Mouse (Mus musculus) midbrain, embryonic 16.5 days (tissue): ENCODE measurements around the gene Spem1. TPM values are rescaled to one million over a fixed set of nuclear protein-coding genes. Genes with fewer than 3 reads are reported as not detected.

Source experiments
- ATAC-seq: fragments of 200-750 bp; cut with Nextera tagmentation; 2 replicates; pipeline ENCODE4 v1.8.0; 2017; ENCODE audit warnings: moderate TSS enrichment
- H3K27ac ChIP-seq: fragments of 300-500 bp; sonication (generic); 2 replicates; pipeline ENCODE4 v1.5.1; 2014; ENCODE audit warnings: mild to moderate bottlenecking, low read length, mixed read lengths
- H3K27me3 ChIP-seq: fragments of 300-500 bp; sonication (generic); 2 replicates; pipeline ENCODE4 v1.6.1; 2014; ENCODE audit warnings: low read depth, low read length, mixed read lengths; ENCODE audit not compliant: control insufficient read depth, insufficient read depth
- H3K36me3 ChIP-seq: fragments of 300-500 bp; sonication (generic); 2 replicates; pipeline ENCODE4 v1.6.1; 2014; ENCODE audit warnings: mild to moderate bottlenecking, low read length, moderate library complexity, mixed read lengths; ENCODE audit not compliant: control insufficient read depth, insufficient read depth
- H3K4me1 ChIP-seq: fragments of 300-500 bp; sonication (generic); 2 replicates; pipeline ENCODE4 v1.6.1; 2014; ENCODE audit warnings: mild to moderate bottlenecking, low read length, mixed read lengths; ENCODE audit not compliant: control insufficient read depth, insufficient read depth
- H3K4me2 ChIP-seq: fragments of 300-500 bp; sonication (generic); 2 replicates; pipeline ENCODE4 v1.6.1; 2014; ENCODE audit warnings: mild to moderate bottlenecking, low read length, mixed read lengths
- H3K4me3 ChIP-seq: fragments of 300-500 bp; sonication (generic); 2 replicates; pipeline ENCODE4 v1.5.1; 2014; ENCODE audit warnings: low read depth, mild to moderate bottlenecking, low read length, moderate library complexity, mixed read lengths
- H3K9ac ChIP-seq: fragments of 300-500 bp; sonication (generic); 2 replicates; pipeline ENCODE4 v1.6.1; 2014; ENCODE audit warnings: low read depth, low read length, mixed read lengths
- H3K9me3 ChIP-seq: fragments of 300-500 bp; sonication (generic); replicated peaks from 2 replicates; pipeline ENCODE4 v1.6.1; 2014; ENCODE audit warnings: mild to moderate bottlenecking, low read length, mixed read lengths; ENCODE audit not compliant: control insufficient read depth, poor library complexity, severe bottlenecking
- WGBS: fragments of 180-500 bp; shearing (Covaris S2); extraction: QIAGEN DNeasy Blood & Tissue Kit; methylation state at CpG from one replicate; pipeline ENCODE4 v1.1.7; 2014; 5-methylcytosine and 5-hydroxymethylcytosine counted together
- polyA plus RNA-seq: library from polyadenylated mRNA; unstranded; fragments of >200 nt; fragmentation: Nextera tagmentation; extraction: Ambion mirVana; gene quantifications from 2 replicates; pipeline ENCODE4 v1.2.1, GENCODE M21; 2015

The Spem1 gene
- polyA plus RNA-seq, 1 experiment from 2014 or later = 0.24 TPM

- peak; percentile 88 for ATAC-seq
- WGBS = 1% methylated on average over 31 of the region's 34 CpGs
- H3K9ac ChIP-seq = peak within 1 kb of the TSS; percentile 99
Observed at GRCm38 (mm10) chr11:69837952-69838713, 16.2 kb upstream of the Spem1 start, which contains the start of gene Tmem256. Gene Tmem256, plus strand, starts transcription at chr11:69838514.

GRCm38 (mm10) chr11:69837604-69837951, 15.6 kb upstream of the Spem1 start, which contains the start of gene Nlgn2:
Gene Nlgn2, minus strand, starts transcription at chr11:69837784.
- WGBS = under 1% methylated on average over 31 of the region's 32 CpGs
- Histone ChIP-seq H3K36me3 (peaks cover 7% of the 10 kb centered on the region), H3K4me1 (peaks cover 30% of the 10 kb centered on the region), H3K9me3 (no peaks in the 10 kb centered on the region), H3K4me2 (peak within 1 kb of the TSS; percentile 97), H3K9ac (peak within 1 kb of the TSS; percentile 99), H3K27me3 (no peaks in the 10 kb centered on the region), H3K4me3 (peak within 1 kb of the TSS; percentile 94), H3K27ac (peak within 1 kb of the TSS; percentile 98)
- ATAC-seq = peak; percentile 73

More at GRCm38 (mm10) chr11:69837952-69838713, 16.2 kb upstream of the Spem1 start, which contains the start of gene Tmem256:
- Histone ChIP-seq H3K4me1 (peaks cover 30% of the 10 kb centered on the region), H3K4me2 (peak within 1 kb of the TSS; percentile 97), H3K36me3 (peaks cover 4% of the 10 kb centered on the region; the same call in 1 of the 2 replicates), H3K27me3 (no peaks in the 10 kb centered on the region), H3K27ac (peak within 1 kb of the TSS; percentile 98), H3K9me3 (no peaks in the 10 kb centered on the region), H3K4me3 (peak within 1 kb of the TSS; percentile 94)

GRCm38 (mm10) chr11:69836703-69837576, 15.0 kb upstream of the Spem1 start:
- H3K27ac ChIP-seq = peak overlapping the region; percentile 98
- H3K36me3 ChIP-seq = peaks cover 7% of the 10 kb centered on the region
- peak overlapping the region; percentile 97 for H3K4me2 ChIP-seq
- H3K4me1 ChIP-seq = peaks cover 30% of the 10 kb centered on the region
- H3K4me3 ChIP-seq = peak overlapping the region; percentile 94
- peak overlapping the region; percentile 99 for H3K9ac ChIP-seq
- under 1% methylated on average over 37 of the region's 52 CpGs for WGBS
- no peaks in the 10 kb centered on the region for H3K27me3 ChIP-seq
- peak; percentile 15 for ATAC-seq
- H3K9me3 ChIP-seq = no peaks in the 10 kb centered on the region

GRCm38 (mm10) chr11:69835966-69836335, 14.0 kb upstream of the Spem1 start:
- Histone ChIP-seq H3K4me1 (peaks cover 30% of the 10 kb centered on the region), H3K4me3 (peak overlapping the region; percentile 94)
- WGBS = 11% methylated on average over 4 of the region's 4 CpGs

GRCm38 (mm10) chr11:69835326-69835965, 13.5 kb upstream of the Spem1 start:
- Histone ChIP-seq H3K36me3 (peaks cover 10% of the 10 kb centered on the region), H3K27ac (peak overlapping the region; percentile 98), H3K4me2 (peak overlapping the region; percentile 97), H3K4me3 (peak overlapping the region; percentile 94), H3K9ac (peak overlapping the region; percentile 99), H3K27me3 (no peaks in the 10 kb centered on the region), H3K4me1 (peaks cover 30% of the 10 kb centered on the region), H3K9me3 (no peaks in the 10 kb centered on the region)
- ATAC-seq = no peak
- WGBS = 2% methylated on average over 9 of the region's 9 CpGs

More at GRCm38 (mm10) chr11:69835966-69836335, 14.0 kb upstream of the Spem1 start:
- no peaks in the 10 kb centered on the region for H3K9me3 ChIP-seq
- peak overlapping the region; percentile 99 for H3K9ac ChIP-seq
- peak overlapping the region; percentile 97 for H3K4me2 ChIP-seq
- H3K27ac ChIP-seq = peak overlapping the region; percentile 98
- no peaks in the 10 kb centered on the region for H3K27me3 ChIP-seq
- H3K36me3 ChIP-seq = peaks cover 10% of the 10 kb centered on the region
- no peak for ATAC-seq

- H3K4me1 ChIP-seq = peaks cover 26% of the 10 kb centered on the region
Observed at GRCm38 (mm10) chr11:69834001-69834549, 12.1 kb upstream of the Spem1 start.

GRCm38 (mm10) chr11:69833554-69833953, 11.6 kb upstream of the Spem1 start:
- no peaks in the 10 kb centered on the region for H3K27me3 ChIP-seq
- peak overlapping the region; percentile 97 for H3K4me2 ChIP-seq
- no peak for ATAC-seq
- peak overlapping the region; percentile 50; the same call in 1 of the 2 replicates for H3K27ac ChIP-seq
- peaks cover 23% of the 10 kb centered on the region for H3K4me1 ChIP-seq
- H3K4me3 ChIP-seq = peak overlapping the region; percentile 94
- H3K9me3 ChIP-seq = no peaks in the 10 kb centered on the region
- H3K9ac ChIP-seq = peak overlapping the region; percentile 99
- WGBS = 58% methylated on average over 8 of the region's 8 CpGs
- peaks cover 13% of the 10 kb centered on the region for H3K36me3 ChIP-seq

More at GRCm38 (mm10) chr11:69834001-69834549, 12.1 kb upstream of the Spem1 start:
- Histone ChIP-seq H3K27ac (peak overlapping the region; percentile 50; the same call in 1 of the 2 replicates), H3K36me3 (peaks cover 13% of the 10 kb centered on the region), H3K9me3 (no peaks in the 10 kb centered on the region), H3K27me3 (no peaks in the 10 kb centered on the region), H3K4me3 (peak overlapping the region; percentile 94), H3K9ac (peak overlapping the region; percentile 99), H3K4me2 (peak overlapping the region; percentile 97)
- 8% methylated on average over 42 of the region's 48 CpGs for WGBS
- no peak for ATAC-seq

- Histone ChIP-seq H3K4me2 (no peak overlapping the region), H3K27me3 (no peaks in the 10 kb centered on the region), H3K4me1 (peaks cover 3% of the 10 kb centered on the region), H3K9ac (no peak overlapping the region), H3K27ac (no peak overlapping the region), H3K9me3 (no peaks in the 10 kb centered on the region), H3K4me3 (no peak overlapping the region), H3K36me3 (peaks cover 50% of the 10 kb centered on the region)
- 54% methylated on average over 5 of the region's 5 CpGs for WGBS
- ATAC-seq = no peak
Observed at GRCm38 (mm10) chr11:69828832-69829231, 6.9 kb upstream of the Spem1 start.
